Mouse (Mus musculus): ENCODE measurements around the gene L3mbtl4. TPM values are rescaled to one million over a fixed set of nuclear protein-coding genes. Genes with fewer than 3 reads are reported as not detected.
"Not testable (repeated sequence)": the region's sequence is repeated elsewhere in the genome, so short reads cannot be mapped to it uniquely, and the experiment has no call there.

The L3mbtl4 gene
- total RNA-seq, 2 experiments from 2014 or later = 0.22 TPM; not detected in 1

DNA sequence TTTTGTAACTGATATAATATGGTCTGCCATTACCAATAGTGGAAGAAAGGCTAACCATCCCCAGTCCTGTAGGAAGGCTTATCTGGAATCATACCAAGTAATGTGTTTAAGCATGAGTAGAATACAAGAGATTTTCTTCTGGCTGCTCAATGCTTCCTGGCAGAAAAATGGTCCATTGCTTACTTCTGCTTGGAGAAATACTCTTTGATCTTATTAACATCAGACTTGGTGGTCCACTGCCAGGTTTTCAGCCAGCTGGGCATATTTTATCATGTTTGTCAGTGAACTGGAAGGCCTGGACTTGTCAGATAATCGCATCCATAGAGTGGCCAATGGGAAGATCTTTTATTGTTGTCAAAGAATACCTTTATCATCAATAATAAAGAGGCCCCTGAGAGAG, 97.5 kb downstream of the L3mbtl4 start:
- DNase-seq = no peak
- intact Hi-C loops (cut with DNase I) = no loop called here

DNA sequence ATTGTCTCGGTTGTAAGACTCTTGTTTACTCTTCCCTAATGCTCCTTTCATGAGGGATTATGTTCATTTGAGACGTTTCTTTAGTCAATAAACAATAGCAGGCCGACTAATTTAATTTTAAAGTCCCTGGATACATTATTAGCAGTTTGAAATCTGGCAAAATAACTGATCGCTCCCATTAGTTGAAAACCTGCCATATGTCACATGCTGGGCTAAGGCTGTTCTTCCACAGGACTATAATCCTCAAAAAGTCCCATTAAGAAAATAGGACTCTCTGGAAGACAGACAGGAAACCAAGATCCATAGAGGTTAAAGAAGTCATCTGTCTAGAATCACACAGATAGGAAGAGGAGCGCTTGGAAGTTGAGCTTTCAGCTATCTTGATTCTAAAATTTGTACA, 114.9 kb downstream of the L3mbtl4 start:
- no peak for DNase-seq
- intact Hi-C loops (cut with DNase I) = no loop called here

DNA sequence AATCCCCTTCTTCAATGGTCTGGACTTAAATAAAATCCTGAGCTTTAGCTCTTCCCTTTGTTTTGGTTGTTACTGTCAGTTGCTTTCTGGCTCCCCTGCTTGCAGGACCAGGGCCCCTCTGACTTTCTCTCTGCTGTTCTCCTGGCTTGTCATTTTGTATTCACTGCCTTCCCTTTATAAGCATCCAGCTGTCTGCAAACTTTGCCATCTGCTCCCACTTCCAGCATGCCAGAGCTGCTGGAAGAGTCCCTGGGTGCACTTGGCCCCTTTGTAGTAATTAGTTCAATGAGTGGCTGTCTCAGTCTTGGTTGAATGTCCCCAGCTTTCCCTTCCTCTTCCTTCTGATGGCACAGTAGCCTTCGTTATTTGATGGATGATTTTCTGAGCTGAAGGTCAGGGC, 132.4 kb downstream of the L3mbtl4 start:
- DNase-seq = no peak
- intact Hi-C loops (cut with DNase I) = no loop called here

GRCm38 (mm10) chr17:68407121-68407520, 133.5 kb downstream of the L3mbtl4 start:
- intact Hi-C loops (cut with DNase I); DNase-seq: not testable (repeated sequence)

DNA sequence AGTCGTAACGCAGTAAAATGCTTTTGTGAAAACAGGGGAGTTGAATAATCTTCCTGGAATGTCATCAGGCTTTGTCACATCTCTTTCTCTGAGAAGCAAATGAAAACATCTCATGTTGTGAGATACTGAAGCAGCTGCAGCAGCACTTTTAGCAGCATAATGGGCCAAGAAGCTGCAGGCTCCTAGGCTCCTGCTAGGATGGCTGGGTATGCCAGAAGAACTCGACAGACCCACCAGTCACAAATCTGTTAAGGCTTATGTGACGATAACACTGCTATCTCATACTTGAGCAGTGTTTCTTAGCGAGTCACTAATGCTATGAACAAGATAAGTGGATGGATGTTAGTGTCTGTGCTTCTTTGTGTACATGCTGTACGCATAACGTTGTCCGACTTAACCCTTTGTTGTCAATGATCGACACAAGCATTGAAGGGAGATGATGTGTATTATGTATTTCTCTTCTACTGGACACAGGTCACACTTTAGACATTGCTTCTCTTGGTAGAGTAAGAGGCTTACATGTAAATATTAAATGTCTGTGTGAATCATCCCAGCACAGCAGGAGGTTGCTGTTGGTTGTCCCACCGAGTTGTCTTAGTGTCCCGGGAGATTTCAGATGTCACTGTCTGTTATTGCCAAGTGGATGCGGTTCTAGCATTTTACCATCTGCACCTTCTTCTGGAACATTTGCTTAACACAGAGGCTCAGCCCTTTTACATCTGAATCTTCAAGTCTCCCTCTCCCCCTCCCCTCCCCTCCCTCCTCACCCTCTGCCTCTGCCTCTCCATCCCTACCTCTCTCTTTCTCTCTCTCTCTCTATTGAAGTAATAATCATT, 149.3 kb downstream of the L3mbtl4 start:
- no peak for DNase-seq
- intact Hi-C loops (cut with DNase I) = no loop called here

DNA sequence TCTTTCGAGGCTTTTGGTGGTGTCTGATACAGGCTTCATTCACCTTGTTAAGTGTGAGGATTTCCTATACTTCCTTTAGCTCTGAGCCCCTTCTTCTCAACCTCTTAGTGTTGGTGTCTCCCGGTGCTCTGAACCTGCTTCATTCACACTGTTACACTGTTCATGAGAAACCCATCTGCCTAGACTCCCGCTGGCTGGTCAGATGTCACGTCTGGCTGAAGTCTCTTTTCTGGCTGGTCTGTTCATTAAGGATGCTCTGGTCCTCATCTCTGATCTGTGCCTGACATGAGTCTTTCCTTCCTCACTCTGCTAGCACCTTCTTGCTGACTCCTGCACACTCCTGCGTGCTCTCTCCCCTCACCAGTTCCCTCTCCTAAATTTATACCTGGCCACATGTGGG, 160.0 kb downstream of the L3mbtl4 start:
- intact Hi-C loops (cut with DNase I) = no loop called here
- DNase-seq = no peak

- intact Hi-C loops (cut with DNase I) = no loop called here
- DNase-seq = no peak
Measured at GRCm38 (mm10) chr17:68450921-68451320, 177.3 kb downstream of the L3mbtl4 start.

- no peak for DNase-seq
- intact Hi-C loops (cut with DNase I) = no loop called here
Measured at GRCm38 (mm10) chr17:68461471-68461870, 187.9 kb downstream of the L3mbtl4 start.

- intact Hi-C loops (cut with DNase I) = no loop called here
- DNase-seq = no peak
Measured at GRCm38 (mm10) chr17:68467311-68467710, 193.7 kb downstream of the L3mbtl4 start.

DNA sequence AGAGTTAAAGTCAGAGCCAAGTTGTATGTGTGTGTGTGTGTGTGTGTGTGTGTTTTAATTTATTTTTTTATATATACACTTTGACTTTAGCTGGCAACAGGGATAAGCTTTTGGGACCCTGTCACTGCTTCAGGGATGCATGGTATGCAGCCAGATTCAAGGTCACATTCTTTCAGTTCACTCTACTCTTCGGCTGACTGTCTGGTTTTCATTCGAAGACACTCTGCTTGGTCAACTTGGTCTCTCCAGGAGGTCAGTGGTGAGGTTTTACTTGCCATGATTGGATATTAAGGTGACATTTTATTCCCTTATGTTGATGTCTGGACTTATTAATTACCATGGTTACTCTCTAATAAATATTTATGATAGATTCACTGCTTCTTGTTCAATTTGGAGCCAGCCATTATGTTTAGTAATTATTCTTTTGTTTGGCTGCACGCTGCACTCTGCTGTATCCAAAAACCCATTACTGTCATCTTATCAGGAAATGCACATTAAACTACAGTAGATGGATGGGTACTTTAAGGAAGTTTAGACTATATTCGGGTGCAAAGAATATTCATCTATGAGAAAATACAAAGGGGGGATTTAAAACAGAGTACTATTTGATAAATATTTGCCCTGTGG, 216.6 kb downstream of the L3mbtl4 start:
- DNase-seq = no peak
- intact Hi-C loops (cut with DNase I) = no loop called here

GRCm38 (mm10) chr17:68492231-68492630, 218.6 kb downstream of the L3mbtl4 start:
- no peak for DNase-seq
- intact Hi-C loops (cut with DNase I) = no loop called here

GRCm38 (mm10) chr17:68502998-68503397, 229.4 kb downstream of the L3mbtl4 start:
- DNase-seq; intact Hi-C loops (cut with DNase I): not testable (repeated sequence)

DNA sequence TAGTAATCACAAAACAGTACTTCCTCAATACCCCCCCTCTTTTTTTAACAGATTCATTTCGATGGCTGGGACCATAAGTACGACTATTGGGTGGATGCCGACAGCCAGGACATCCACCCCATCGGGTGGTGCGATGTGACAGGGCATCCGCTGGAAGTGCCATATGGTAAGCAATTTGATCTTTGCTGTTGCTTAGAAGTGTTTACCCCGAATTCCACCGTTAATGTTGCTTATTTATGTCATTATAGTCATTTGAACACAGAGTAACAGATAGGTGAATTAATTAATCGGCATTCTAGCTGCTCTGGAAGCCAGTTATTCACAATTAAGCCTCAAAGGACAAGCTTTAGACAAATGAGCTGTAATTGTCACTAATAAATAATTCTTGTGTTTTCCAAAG, 286.1 kb downstream of the L3mbtl4 start:
- intact Hi-C loops (cut with DNase I) = no loop called here

GRCm38 (mm10) chr17:68560264-68560663, 286.7 kb downstream of the L3mbtl4 start:
- no peak for DNase-seq
- intact Hi-C loops (cut with DNase I) = no loop called here

More for the DNA sequence above, 286.1 kb downstream of the L3mbtl4 start:
- DNase-seq = no peak

DNA sequence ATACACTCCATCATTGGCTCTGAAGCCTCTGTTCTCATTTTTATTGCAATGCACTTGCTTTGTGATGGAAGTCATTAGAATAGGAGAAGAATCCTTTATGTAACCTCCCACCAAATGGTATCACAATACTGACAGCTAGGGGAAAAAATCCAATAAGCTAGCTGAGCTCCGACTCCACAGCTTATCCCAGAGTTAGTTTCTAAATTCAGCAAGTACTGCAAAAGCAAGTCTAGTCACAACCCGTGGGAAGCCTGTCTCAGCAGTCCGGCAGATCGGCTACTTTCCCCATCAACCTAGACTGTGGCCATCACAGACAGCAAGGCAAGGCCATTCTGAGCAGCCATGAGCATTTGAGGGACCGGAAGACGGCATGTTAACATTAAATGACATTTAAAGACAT, 298.2 kb downstream of the L3mbtl4 start:
- intact Hi-C loops (cut with DNase I) = no loop called here
- no peak for DNase-seq

DNA sequence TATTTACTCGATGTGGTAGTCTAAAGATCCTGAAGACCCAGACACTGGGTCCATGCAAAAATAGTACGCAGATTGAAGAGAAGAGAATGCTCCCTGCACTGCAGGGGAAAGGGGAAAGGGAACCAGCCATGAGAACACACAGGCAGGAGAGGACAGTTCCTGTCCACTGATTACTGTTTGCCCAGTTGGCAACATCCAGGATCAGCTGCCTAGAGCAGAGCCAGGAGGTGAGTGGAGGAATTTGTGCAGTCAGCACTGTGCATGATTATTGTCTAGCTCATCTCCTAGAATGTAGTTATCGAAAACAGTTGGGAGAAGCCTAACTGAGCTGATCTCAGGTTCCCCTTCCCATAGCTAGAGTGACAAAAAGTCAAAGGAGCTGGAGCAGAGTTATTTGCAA, 311.6 kb downstream of the L3mbtl4 start:
- intact Hi-C loops (cut with DNase I) = no loop called here

DNA sequence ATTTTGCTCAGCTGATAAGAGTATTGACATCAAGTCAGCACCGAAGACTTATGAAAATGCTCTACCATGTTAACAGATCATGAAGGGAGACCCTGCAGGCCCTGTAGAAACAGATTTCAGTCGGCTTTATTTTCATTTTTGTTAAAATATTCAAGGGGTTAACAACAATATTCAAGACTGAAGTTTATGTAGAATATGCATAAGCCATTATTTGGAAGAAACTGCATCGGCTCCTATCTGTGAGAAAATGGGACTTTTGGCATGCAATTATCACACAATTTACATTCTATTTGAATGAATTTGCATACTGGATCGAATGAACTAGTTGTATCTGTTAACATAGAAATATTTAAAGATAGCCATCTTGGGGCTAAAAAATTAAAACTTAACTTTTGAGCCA, 318.0 kb downstream of the L3mbtl4 start:
- intact Hi-C loops (cut with DNase I) = no loop called here
- DNase-seq = no peak

More for the DNA sequence above, 311.6 kb downstream of the L3mbtl4 start:
- no peak for DNase-seq

- intact Hi-C loops (cut with DNase I) = no loop called here
- no peak for DNase-seq
Measured at GRCm38 (mm10) chr17:68602744-68603143, 329.1 kb downstream of the L3mbtl4 start.

GRCm38 (mm10) chr17:68607691-68608090, 334.1 kb downstream of the L3mbtl4 start:
- DNase-seq = no peak
- intact Hi-C loops (cut with DNase I) = no loop called here

- DNase-seq = no peak
Measured at GRCm38 (mm10) chr17:68611247-68611646, 337.6 kb downstream of the L3mbtl4 start.

DNA sequence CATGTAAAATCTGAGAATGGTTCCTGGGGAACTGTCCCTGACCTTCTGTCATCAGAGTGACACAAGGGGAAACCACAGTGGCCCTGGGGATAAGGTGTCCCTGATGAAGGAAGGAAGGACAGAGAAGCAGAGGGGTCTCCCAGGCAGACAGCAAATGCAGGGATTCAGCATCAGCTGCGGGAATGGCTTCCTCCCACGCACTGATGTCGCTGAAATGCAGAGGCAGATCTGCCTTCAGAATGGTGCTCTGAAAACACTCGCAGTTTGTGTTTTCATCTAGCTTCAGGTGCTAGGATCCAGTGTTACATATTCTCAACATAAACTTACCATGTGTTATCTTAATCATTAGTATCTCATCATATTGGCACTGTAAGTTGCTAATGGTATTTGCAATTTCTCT, 351.7 kb downstream of the L3mbtl4 start:
- no peak for DNase-seq
- intact Hi-C loops (cut with DNase I) = no loop called here

More at GRCm38 (mm10) chr17:68611247-68611646, 337.6 kb downstream of the L3mbtl4 start:
- intact Hi-C loops (cut with DNase I) = no loop called here
